Mouse (Mus musculus) R1 (cell line): ENCODE measurements at regions not wholly inside any gene's neighbourhood (a gene's known extent, or its start where the extent isn't known, plus 50 kb on each side); places are given as distances from the start of the nearest gene placed in this dataset.

ENCODE experiments used
- DNase-seq: peaks from one replicate; pipeline ENCODE4 v3.0.0-alpha.2; 2018; ENCODE audit warnings: low read depth, low spot score

DNA sequence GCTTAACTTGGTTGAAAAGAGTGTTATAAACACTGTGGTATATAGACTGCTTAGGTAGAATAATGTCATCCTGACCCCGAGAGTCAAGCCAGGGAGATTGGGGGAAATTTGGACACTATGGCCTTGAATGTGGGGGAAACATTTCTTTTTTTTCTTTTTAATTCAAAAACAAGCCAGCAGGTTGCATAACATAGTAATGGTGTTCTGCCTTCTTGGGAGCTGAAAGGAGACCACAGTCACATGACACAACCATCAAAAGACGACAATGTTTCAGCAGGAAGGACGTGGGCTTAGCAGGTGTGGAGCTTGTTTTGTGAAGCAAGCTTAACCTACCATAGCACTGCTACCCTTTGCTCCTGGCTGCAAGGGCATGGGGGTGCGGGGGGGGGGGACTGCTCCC lies 306.3 kb upstream of the Klf3 start:
- DNase-seq: no peak

DNA sequence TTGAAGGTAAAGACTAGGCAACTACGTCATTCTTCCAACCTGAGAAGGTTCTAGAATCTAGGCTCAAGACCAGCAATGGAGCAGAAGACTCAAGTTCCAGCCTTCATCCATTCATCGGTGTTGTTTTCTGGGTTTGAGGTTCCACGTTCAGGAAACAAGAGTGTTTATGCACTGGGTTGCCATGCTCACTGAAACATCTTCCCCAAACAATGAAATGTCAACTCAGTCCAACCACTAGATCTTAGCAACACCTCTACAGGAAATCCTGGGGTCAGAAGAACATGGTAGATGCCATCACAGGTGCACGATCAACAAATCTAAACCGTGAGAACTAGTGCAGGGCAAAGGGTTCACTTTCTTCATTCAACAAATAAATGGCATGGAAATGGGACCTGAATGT lies 304.8 kb upstream of the Klf3 start:
- no peak for DNase-seq

GRCm38 (mm10) chr5:64499131-64499530 lies 304.1 kb upstream of the Klf3 start:
- no peak for DNase-seq

DNA sequence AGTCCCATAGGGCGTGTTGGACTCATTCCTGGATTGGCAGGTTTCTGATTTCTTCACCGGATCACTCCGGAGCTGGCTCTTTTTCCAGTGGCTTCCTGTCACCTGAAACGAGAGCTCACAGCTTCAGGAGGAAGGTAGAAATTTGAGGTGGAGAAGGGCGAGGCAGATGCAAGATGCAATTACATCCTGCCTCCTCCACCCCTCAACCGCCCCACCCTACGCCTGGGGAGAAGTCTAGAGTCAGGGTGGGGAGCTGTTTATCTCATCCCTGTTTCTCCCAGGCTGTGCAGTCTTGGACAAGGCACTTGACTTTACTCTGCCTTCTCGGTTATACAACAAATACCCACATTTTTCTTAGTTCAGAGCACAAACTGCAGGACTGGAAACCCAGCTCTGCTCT lies 302.8 kb upstream of the Klf3 start:
- peak; percentile 85 for DNase-seq

DNA sequence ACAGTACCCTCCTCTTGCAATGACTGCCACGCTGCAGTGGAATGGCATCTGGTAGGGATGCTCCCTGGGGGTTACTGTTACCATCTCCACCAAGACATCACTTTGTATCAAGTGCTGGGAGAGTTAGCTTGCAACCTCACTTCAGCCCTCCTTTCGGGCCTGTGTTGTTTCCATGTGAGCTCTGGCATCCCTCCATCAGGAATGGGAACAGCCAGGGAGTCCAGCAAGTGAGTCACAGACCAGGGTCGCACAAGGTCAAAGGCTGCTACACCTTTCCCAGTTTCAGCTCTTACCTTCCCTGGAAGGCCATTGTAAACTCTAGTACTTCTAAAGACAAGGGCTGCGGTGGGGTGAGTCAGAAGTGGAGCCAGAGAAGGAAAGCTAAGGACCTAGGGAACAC lies 302.3 kb upstream of the Klf3 start:
- peak; percentile 72 for DNase-seq

DNA sequence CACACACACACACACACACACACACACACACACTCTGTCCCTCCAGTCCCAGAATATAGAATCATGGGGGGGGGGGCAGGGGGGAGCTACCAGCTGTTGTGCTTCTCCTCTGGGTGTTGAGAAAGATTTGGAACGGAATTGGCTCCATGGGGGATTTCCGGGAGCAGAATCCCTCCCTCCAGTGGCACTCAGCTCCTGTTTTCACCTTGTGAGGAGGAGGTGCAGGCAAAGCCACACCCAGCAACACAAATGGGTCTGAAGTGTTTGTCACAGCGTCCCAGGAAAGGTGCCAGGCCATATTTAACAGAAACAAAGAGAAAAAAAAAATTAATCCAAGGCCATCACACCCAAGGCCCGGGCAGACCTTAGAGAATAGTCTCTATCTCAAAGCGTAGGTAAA lies 301.4 kb upstream of the Klf3 start:
- DNase-seq: peak; percentile 76

DNA sequence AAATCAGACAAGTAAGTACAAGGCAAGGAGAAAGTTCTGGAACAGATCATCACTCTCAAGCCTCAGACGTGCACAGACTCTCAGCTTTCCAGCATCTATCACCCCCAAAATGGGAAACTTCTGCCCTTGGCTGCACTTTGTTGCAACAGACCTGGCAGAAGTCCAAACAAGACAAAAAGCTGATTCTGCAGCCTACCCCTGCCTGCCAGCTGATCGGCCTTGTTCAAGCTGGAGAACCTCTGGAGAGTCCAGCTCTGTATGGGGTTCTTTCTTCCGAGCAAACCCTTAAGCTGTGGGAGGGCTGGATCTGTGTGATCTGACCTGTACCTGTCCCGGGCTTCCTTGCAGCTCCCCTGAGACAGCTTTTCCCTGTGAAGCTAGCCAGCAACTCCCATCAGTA lies 299.7 kb upstream of the Klf3 start:
- DNase-seq: no peak

DNA sequence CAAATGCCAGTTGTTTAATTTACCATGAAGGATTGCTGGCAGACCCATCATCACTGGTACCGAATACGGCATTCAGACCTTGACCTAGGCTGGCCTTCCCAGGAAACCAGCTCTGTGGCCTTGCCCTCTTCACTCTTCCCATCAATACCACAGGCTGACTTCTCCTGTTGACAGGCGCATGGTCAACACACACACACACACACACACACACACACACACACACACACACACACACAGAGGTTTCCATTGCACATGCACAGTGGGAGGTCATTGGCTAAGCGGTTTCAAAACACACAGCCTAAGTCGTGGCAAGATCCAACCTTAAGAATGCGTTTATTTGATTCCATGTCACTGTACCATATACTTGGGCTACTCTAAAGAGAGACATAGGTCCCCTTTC lies 298.7 kb upstream of the Klf3 start:
- no peak for DNase-seq

GRCm38 (mm10) chr5:64505227-64505834 lies 297.9 kb upstream of the Klf3 start:
- peak; percentile 77 for DNase-seq

DNA sequence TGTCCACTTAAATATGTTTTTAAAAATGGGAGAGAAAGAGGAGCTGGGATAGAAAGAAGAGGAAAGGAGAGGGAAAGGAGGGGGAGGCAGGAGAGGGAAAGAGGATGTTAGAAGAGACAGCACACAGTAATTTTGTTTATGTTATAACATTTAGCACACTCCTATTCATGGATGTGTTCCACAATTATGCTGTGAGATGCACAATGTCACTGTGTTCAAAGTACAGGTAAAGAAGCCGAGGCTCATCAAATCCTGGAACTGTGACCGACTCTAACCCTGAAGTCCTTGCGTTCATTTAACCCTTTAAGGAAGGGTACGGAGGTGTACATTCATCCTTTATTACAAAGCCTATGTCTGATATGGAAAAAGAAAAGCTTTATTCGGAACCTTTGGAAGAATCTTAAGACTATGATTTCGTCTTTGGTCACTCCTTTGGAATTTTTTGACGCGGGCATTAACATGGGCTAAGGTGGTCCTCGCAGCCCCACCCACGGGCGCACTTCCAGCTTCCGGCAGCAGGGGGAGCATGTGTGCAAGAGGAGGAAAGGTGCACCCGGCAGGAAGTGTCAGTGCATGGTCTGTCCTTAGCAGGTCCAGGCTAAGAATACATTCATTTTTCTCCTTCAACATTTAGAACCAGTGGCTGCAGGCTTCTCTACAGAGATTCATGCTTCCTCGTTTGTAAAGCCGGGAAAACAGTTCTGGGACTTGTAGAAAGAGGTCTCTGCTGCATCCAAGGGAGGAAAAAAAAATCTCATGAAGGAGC lies 297.2 kb upstream of the Klf3 start:
- peak; percentile 74 for DNase-seq

GRCm38 (mm10) chr5:64508565-64508964 lies 294.6 kb upstream of the Klf3 start:
- DNase-seq: no peak

GRCm38 (mm10) chr5:64513155-64513945 lies 289.8 kb upstream of the Klf3 start:
- peak; percentile 60 for DNase-seq

- no peak for DNase-seq
Measured at GRCm38 (mm10) chr5:64516115-64516665, 287.0 kb upstream of the Klf3 start.

DNA sequence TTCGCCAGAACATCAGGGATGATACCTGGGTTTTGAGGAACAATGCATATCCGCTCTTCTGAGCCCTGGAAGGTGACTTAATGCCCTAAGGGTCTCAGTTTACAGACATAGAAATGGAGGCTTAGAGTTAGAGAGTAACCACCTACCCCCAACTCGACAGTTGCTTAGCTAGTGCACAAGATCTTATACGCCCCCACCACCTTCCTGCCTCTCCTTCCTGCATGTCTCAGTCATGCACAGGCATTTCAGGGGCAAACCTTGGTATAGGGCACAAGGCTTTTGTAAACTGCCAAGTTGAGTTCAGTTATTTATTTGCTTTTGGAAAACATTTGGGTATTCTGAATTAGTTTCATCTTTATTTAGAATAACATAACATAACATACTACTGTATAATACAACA lies 285.9 kb upstream of the Klf3 start:
- no peak for DNase-seq

GRCm38 (mm10) chr5:64517835-64518234 lies 285.4 kb upstream of the Klf3 start:
- DNase-seq: no peak

DNA sequence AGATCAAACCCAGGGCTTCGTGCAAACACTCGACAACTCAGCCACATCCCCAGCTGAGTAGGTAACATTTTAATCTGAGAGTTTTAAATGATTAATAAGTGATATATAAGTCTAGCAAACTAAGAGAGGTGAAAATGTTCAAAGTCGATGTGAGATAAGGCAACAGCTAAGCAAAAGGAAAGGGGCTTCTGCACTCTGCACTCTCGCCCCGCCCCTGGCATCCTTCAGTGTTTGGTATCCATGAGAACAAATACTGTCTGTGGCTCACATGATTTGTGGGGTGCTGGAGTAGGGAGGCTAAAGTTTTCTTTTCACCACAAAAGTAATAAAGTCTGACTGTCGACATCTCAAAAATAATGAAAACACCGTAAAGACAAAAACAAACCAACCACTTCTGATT lies 284.2 kb upstream of the Klf3 start:
- DNase-seq: no peak

DNA sequence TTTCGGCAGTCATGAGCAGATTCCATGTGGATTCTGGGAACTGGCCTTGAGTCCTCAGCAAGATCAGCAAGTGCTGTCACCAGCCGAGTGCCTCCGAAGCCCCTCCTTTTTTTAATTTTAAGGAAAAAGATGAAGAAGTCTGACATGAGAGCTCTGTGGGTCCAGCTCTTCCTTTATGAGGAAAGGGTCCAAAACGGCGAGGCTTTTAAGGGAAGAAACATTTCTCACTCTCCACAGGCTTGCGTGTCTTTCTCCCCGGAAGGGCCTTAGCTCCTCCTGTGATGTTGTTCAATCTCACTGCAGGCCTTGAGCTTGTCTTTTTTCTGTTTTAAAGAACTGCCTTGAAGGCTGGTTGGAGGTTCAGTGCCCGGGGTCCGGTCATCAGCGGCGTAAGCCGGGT lies 283.5 kb upstream of the Klf3 start:
- DNase-seq: no peak

- DNase-seq: no peak
Measured at GRCm38 (mm10) chr5:64521401-64521800, 281.8 kb upstream of the Klf3 start.

DNA sequence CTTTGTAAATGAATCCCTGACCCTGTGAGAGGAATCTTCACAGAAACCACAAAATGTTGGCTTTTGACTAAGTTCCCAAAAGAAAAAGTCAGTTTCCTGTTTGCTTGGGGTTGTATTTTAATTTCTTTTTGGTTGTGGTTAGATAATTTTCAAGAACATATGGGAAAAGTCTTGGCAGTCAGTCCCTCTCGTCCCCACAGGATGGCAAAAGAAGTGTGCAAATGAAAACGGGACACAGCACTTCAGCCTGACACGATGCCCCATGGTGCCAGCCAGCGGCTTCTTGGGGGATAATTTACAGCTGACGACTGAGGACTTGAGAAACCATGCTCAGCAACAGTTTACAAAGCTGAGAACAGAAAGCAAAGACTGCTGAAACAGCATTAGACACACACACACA lies 281.2 kb upstream of the Klf3 start:
- no peak for DNase-seq

GRCm38 (mm10) chr5:64526521-64526920 lies 276.7 kb upstream of the Klf3 start:
- no peak for DNase-seq

GRCm38 (mm10) chr5:64527962-64528361 lies 275.2 kb upstream of the Klf3 start:
- no peak for DNase-seq

- DNase-seq: no peak
Measured at GRCm38 (mm10) chr5:64534371-64534770, 268.8 kb upstream of the Klf3 start.
